Mouse (Mus musculus) liver, embryonic 15.5 days (tissue): Measurements from ENCODE around the gene Vmn2r100. TPM values are rescaled to one million over a fixed set of nuclear protein-coding genes. Genes with fewer than 3 reads are reported as not detected.

ENCODE experiments used
- ATAC-seq: fragments of 200-750 bp; cut with Nextera tagmentation; 2 replicates; pipeline ENCODE4 v1.8.0; 2017; ENCODE audit warnings: moderate number of reproducible peaks, mild to moderate bottlenecking, moderate library complexity; ENCODE audit not compliant: insufficient read depth
- H3K27ac ChIP-seq: fragments of 300-500 bp; sonication (generic); replicated peaks from 2 replicates; pipeline ENCODE4 v1.5.1; 2015; ENCODE audit warnings: mild to moderate bottlenecking, inconsistent platforms
- H3K27me3 ChIP-seq: fragments of 300-500 bp; sonication (generic); 2 replicates; pipeline ENCODE4 v1.6.1; 2015; ENCODE audit warnings: mild to moderate bottlenecking, inconsistent platforms
- H3K36me3 ChIP-seq: fragments of 300-500 bp; sonication (generic); replicated peaks from 2 replicates; pipeline ENCODE4 v1.6.1; 2015; ENCODE audit warnings: moderate library complexity, mild to moderate bottlenecking, inconsistent platforms
- H3K4me1 ChIP-seq: fragments of 300-500 bp; sonication (generic); replicated peaks from 2 replicates; pipeline ENCODE4 v1.6.1; 2015; ENCODE audit warnings: inconsistent platforms
- H3K4me2 ChIP-seq: fragments of 300-500 bp; sonication (generic); 2 replicates; pipeline ENCODE4 v1.6.1; 2015; ENCODE audit warnings: moderate library complexity, mild to moderate bottlenecking, inconsistent platforms
- H3K4me3 ChIP-seq: fragments of 300-500 bp; sonication (generic); replicated peaks from 2 replicates; pipeline ENCODE4 v1.5.1; 2015; ENCODE audit warnings: mild to moderate bottlenecking, inconsistent platforms
- H3K9ac ChIP-seq: fragments of 300-500 bp; sonication (generic); 2 replicates; pipeline ENCODE4 v1.6.1; 2015; ENCODE audit warnings: moderate library complexity, mild to moderate bottlenecking, inconsistent platforms
- H3K9me3 ChIP-seq: fragments of 300-500 bp; sonication (generic); replicated peaks from 2 replicates; pipeline ENCODE4 v1.6.1; 2016; ENCODE audit warnings: inconsistent platforms
- polyA plus RNA-seq: library from polyadenylated mRNA; unstranded; fragments of >200 nt; fragmentation: Nextera tagmentation; extraction: Ambion mirVana; gene quantifications from 2 replicates; pipeline ENCODE4 v1.2.1, GENCODE M21; 2015

The Vmn2r100 gene
- not detected in 2 replicates for polyA plus RNA-seq

DNA sequence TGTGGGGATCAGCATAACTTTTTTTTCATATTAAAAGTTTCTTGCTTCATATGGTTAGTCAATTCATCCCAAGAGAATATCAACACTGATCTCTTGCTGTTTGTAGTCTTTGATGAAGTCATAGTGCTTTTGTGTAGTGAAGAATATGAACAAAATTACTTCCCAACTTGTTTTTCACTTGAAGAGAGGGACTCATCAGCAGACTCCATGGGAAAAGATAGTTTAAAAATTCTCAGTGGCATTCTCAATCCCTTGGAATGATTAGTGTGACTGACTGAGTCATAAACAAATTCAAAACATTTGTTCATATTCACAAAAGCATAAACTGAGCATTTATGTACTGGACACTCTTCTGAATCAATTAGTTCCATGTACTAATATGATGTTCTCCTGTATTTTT lies at the start of gene Vmn2r100:
Gene Vmn2r100, plus strand, starts transcription at position 301 of the 400 bp plus-strand sequence.
- Histone ChIP-seq H3K36me3 (no peaks in the 10 kb centered on the region), H3K4me2 (no peak within 1 kb of the TSS), H3K9me3 (no peaks in the 10 kb centered on the region), H3K27me3 (no peaks in the 10 kb centered on the region), H3K4me3 (no peak within 1 kb of the TSS), H3K27ac (no peak within 1 kb of the TSS), H3K4me1 (no peaks in the 10 kb centered on the region), H3K9ac (no peak within 1 kb of the TSS)
- ATAC-seq = no peak

DNA sequence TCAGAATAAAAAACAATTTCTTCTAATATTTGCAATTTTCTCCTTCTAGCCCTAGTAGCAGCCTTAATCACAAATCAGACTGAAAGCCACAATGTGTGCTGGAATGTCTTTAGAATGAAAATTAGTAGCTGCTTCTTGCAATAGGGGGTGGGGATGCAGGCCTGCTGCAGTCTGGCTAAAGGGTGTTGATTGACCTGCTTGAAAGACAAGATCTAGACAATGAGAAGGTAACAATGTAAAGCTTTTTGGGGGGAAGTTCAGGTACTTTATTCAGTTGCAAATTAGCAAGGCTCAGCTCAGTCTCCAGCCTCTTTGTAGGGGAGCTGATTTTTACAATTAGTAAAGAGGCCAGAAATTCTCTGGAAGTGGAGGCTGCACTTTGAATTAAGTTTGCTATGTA lies 21.7 kb upstream of the Vmn2r100 start:
- Histone ChIP-seq H3K4me1 (no peaks in the 10 kb centered on the region), H3K9me3 (0 out of 2 replicates have a peak, but pooled peaks cover 4% of the 10 kb centered on the region), H3K4me3 (no peak overlapping the region), H3K9ac (no peak overlapping the region), H3K27me3 (no peaks in the 10 kb centered on the region), H3K36me3 (no peaks in the 10 kb centered on the region), H3K27ac (no peak overlapping the region), H3K4me2 (no peak overlapping the region)
- ATAC-seq = no peak

- Histone ChIP-seq H3K9me3 (no peaks in the 10 kb centered on the region), H3K4me2 (no peak within 1 kb of the TSS), H3K27ac (no peak within 1 kb of the TSS), H3K27me3 (no peaks in the 10 kb centered on the region), H3K36me3 (no peaks in the 10 kb centered on the region), H3K9ac (no peak within 1 kb of the TSS), H3K4me3 (no peak within 1 kb of the TSS), H3K4me1 (no peaks in the 10 kb centered on the region)
- no peak for ATAC-seq
These were observed 72.4 kb downstream of the Vmn2r100 start, which contains the start of gene Vmn2r101 for GRCm38 (mm10) chr17:19576927-19577326. Gene Vmn2r101 (plus strand): TSS chr17:19577227.

Other genes with a start within 250 kb of the Vmn2r100 start
- gene Vmn2r99, start 142.8 kb upstream of the Vmn2r100 start, polyA plus RNA-seq = not detected in 2 replicates
- gene Vmn2r101, start 72.5 kb downstream of the Vmn2r100 start, polyA plus RNA-seq = not detected in 2 replicates
- not detected in 2 replicates for gene Vmn2r102, start 155.6 kb downstream of the Vmn2r100 start, polyA plus RNA-seq